Mouse (Mus musculus) CH12.LX (cell line): Measurements from ENCODE around the gene Rpl9-ps6. TPM values are rescaled to one million over a fixed set of nuclear protein-coding genes. Genes with fewer than 3 reads are reported as not detected.

Experiments used
- DNase-seq: peaks from one replicate; pipeline ENCODE4 v3.0.0-alpha.2; 2013; ENCODE audit errors: extremely low read depth
- H3K27ac ChIP-seq: 2 replicates; pipeline ENCODE4 v1.5.1; 2012; ENCODE audit warnings: low read depth, mild to moderate bottlenecking, control low read depth, moderate library complexity; ENCODE audit not compliant: insufficient read depth
- H3K27me3 ChIP-seq: replicated peaks from 2 replicates; pipeline ENCODE3; 2012; ENCODE audit warnings: inconsistent platforms
- H3K36me3 ChIP-seq, 2 experiments: replicated peaks in 1 of 2; 2 replicates each; pipeline versions ENCODE3 to v1.6.1; 2012; ENCODE audit warnings: inconsistent platforms in 1 of 2, low read length in 1 of 2, mild to moderate bottlenecking in 1 of 2, mixed read lengths in 1 of 2, moderate library complexity in 1 of 2; ENCODE audit not compliant: control insufficient read depth in 1 of 2, insufficient read depth in 1 of 2
- H3K4me1 ChIP-seq, 2 experiments: 2 replicates each; pipeline ENCODE4 v1.6.1; 2012; ENCODE audit warnings: inconsistent platforms in 1 of 2, moderate library complexity in 1 of 2; ENCODE audit not compliant: insufficient read depth in 2 of 2, control insufficient read depth in 1 of 2
- H3K4me2 ChIP-seq: 2 replicates; pipeline ENCODE4 v1.6.1; 2012; ENCODE audit warnings: low read depth, mild to moderate bottlenecking, control low read depth; ENCODE audit not compliant: poor library complexity, insufficient read depth, severe bottlenecking
- H3K4me3 ChIP-seq, 3 experiments: fragments of 150-350 bp in 1 of 3; sonication (generic) in 1 of 3; replicated peaks in 1 of 3; 2 replicates each; pipeline versions ENCODE3 to v1.5.1; 2011 to 2012; ENCODE audit warnings: low read depth in 2 of 3, low read length in 2 of 3, mild to moderate bottlenecking in 2 of 3, moderate library complexity in 2 of 3, control low read depth in 1 of 3, improper control_type of control experiment in 1 of 3, inconsistent platforms in 1 of 3, mixed read lengths in 1 of 3; ENCODE audit not compliant: poor library complexity in 1 of 3
- H3K79me2 ChIP-seq: replicated peaks from 2 replicates; pipeline ENCODE4 v1.6.1; 2012; ENCODE audit warnings: mild to moderate bottlenecking, moderate library complexity; ENCODE audit not compliant: control insufficient read depth, poor library complexity, insufficient read depth, severe bottlenecking; ENCODE audit errors: extremely low read depth
- H3K9ac ChIP-seq: 2 replicates; pipeline ENCODE4 v1.6.1; 2012; ENCODE audit warnings: low read depth, mild to moderate bottlenecking, control low read depth, moderate library complexity; ENCODE audit not compliant: insufficient read depth
- H3K9me3 ChIP-seq: replicated peaks from 2 replicates; pipeline ENCODE3; 2012; ENCODE audit warnings: low read length, inconsistent platforms, mixed read lengths
- CHD1 ChIP-seq: IDR thresholded peaks from 2 replicates; pipeline ENCODE4 v1.6.1; 2012; ENCODE audit warnings: low read depth, low read length, improper control_type of control experiment, inconsistent platforms
- CHD2 ChIP-seq: IDR thresholded peaks from 2 replicates; pipeline ENCODE4 v1.6.1; 2011; ENCODE audit warnings: low read length, improper control_type of control experiment
- EP300 ChIP-seq: IDR thresholded peaks from 2 replicates; pipeline ENCODE4 v1.6.1; 2011; ENCODE audit warnings: low read length, improper control_type of control experiment
- GABPA ChIP-seq: IDR thresholded peaks from 2 replicates; pipeline ENCODE4 v1.6.1; 2012; ENCODE audit warnings: low read depth, low read length, improper control_type of control experiment, inconsistent platforms; ENCODE audit not compliant: insufficient replicate concordance
- IRF4 ChIP-seq: IDR thresholded peaks from 2 replicates; pipeline ENCODE4 v1.6.1; 2014; ENCODE audit warnings: low read depth, mild to moderate bottlenecking, inconsistent platforms, low read length, improper control_type of control experiment
- JUND ChIP-seq: conservative IDR thresholded peaks from 2 replicates; pipeline ENCODE4 v1.6.1; 2011; ENCODE audit warnings: low read depth, low read length, improper control_type of control experiment
- MAFK ChIP-seq: IDR thresholded peaks from 2 replicates; pipeline ENCODE4 v1.6.1; 2011; ENCODE audit warnings: low read length, improper control_type of control experiment; ENCODE audit not compliant: insufficient replicate concordance
- MAZ ChIP-seq: IDR thresholded peaks from 2 replicates; pipeline ENCODE4 v1.6.1; 2012; ENCODE audit warnings: low read depth, mild to moderate bottlenecking, inconsistent platforms, low read length, improper control_type of control experiment, moderate library complexity
- MEF2A ChIP-seq: IDR thresholded peaks from 2 replicates; pipeline ENCODE4 v1.6.1; 2014; ENCODE audit warnings: low read depth, mild to moderate bottlenecking, inconsistent platforms, low read length, improper control_type of control experiment, borderline replicate concordance
- MXI1 ChIP-seq: IDR thresholded peaks from 2 replicates; pipeline ENCODE4 v1.6.1; 2011; ENCODE audit warnings: mild to moderate bottlenecking, low read depth, low read length, improper control_type of control experiment
- NELFE ChIP-seq: IDR thresholded peaks from 2 replicates; pipeline ENCODE4 v1.6.1; 2011; ENCODE audit warnings: low read depth, low read length, improper control_type of control experiment
- PAX5 ChIP-seq: IDR thresholded peaks from 2 replicates; pipeline ENCODE4 v1.6.1; 2012; ENCODE audit warnings: low read length, inconsistent platforms, mixed read lengths
- POLR2AphosphoS2 ChIP-seq: IDR thresholded peaks from 2 replicates; pipeline ENCODE4 v1.6.1; 2011; ENCODE audit warnings: low read depth, low read length, improper control_type of control experiment
- RCOR1 ChIP-seq: conservative IDR thresholded peaks from 2 replicates; pipeline ENCODE4 v1.6.1; 2012; ENCODE audit warnings: low read depth, mild to moderate bottlenecking, inconsistent platforms, low read length, improper control_type of control experiment
- SMC3 ChIP-seq: IDR thresholded peaks from 2 replicates; pipeline ENCODE4 v1.6.1; 2011; ENCODE audit warnings: low read depth, low read length, improper control_type of control experiment
- TCF12 ChIP-seq: IDR thresholded peaks from 2 replicates; pipeline ENCODE4 v1.6.1; 2014; ENCODE audit warnings: low read depth, mild to moderate bottlenecking, inconsistent platforms, low read length, improper control_type of control experiment
- UBTF ChIP-seq: IDR thresholded peaks from 2 replicates; pipeline ENCODE4 v1.6.1; 2012; ENCODE audit warnings: low read depth, mild to moderate bottlenecking, inconsistent platforms, low read length, improper control_type of control experiment, moderate library complexity
- USF1 ChIP-seq: IDR thresholded peaks from 2 replicates; pipeline ENCODE4 v1.6.1; 2014; ENCODE audit warnings: low read depth, mild to moderate bottlenecking, inconsistent platforms, low read length, improper control_type of control experiment
- USF2 ChIP-seq: conservative IDR thresholded peaks from 2 replicates; pipeline ENCODE4 v1.6.1; 2011; ENCODE audit warnings: low read depth, low read length, improper control_type of control experiment
- ZMIZ1 ChIP-seq: IDR thresholded peaks from 2 replicates; pipeline ENCODE4 v1.6.1; 2012; ENCODE audit warnings: low read depth, mild to moderate bottlenecking, inconsistent platforms, low read length, improper control_type of control experiment
- ZNF384 ChIP-seq: IDR thresholded peaks from 2 replicates; pipeline ENCODE4 v1.6.1; 2012; ENCODE audit warnings: low read depth, low read length, improper control_type of control experiment, inconsistent platforms
- dilution Hi-C: fragments of 300-500 bp; cut with MboI; formaldehyde crosslinking; loops from 2 replicates; pipeline ENCODE4 v1.14.3; 2020; ENCODE audit warnings: low sequenced_read_pairs; ENCODE audit not compliant: extremely low pct_unique_long_range_greater_than_20kb, extremely low pct_ligation_motif_present
- in situ Hi-C: fragments of 300-500 bp; cut with MboI; formaldehyde crosslinking; loops from 3 replicates; pipeline ENCODE4 v1.14.3; 2019; ENCODE audit warnings: low sequenced_read_pairs, low pct_ligation_motif_present, low pct_unique_long_range_greater_than_20kb, mixed read lengths
- polyA plus RNA-seq: library from polyadenylated mRNA; unstranded; fragments of >175 nt; gene quantifications from 2 replicates; pipeline ENCODE4 v1.2.1, GENCODE M21; 2012; ENCODE audit warnings: low read depth; ENCODE audit not compliant: insufficient read length
- total RNA-seq, 2 experiments: library from RNA; depleted of rRNA; stranded (reverse); fragments of 300-350 nt in 1 of 2; fragments of >200 nt in 1 of 2; gene quantifications; 2 replicates each; pipeline ENCODE4 v1.2.3; 2012 to 2014

The Rpl9-ps6 gene
- total and polyA plus RNA-seq, 3 experiments, result 145 to 843 (median 149) TPM

- dilution Hi-C loops (no loop called here), in situ Hi-C loops (no loop called here)
- H3K27ac ChIP-seq, result no peak overlapping the region
- no peak for DNase-seq
- no peaks in the 10 kb centered on the region for H3K9me3 ChIP-seq
- H3K4me1 ChIP-seq, result peaks cover 3 to 4% of the 10 kb centered on the region in 2 experiments; a peak in 2 of 4 replicates
- H3K9ac ChIP-seq, result no peak overlapping the region
- no peak overlapping the region for H3K4me2 ChIP-seq
- no peak overlapping the region for H3K4me3 ChIP-seq
- no peaks in the 10 kb centered on the region for H3K36me3 ChIP-seq
- no peaks in the 10 kb centered on the region for H3K79me2 ChIP-seq
- TF ChIP-seq USF2, result no peak
- no peak for TF ChIP-seq MAZ
- TF ChIP-seq ZMIZ1, result no peak
- TF ChIP-seq EP300, result no peak
- no peak for TF ChIP-seq IRF4
- TF ChIP-seq MAFK, result no peak
- TF ChIP-seq SMC3, result no peak
- TF ChIP-seq RCOR1, result no peak
- no peak for TF ChIP-seq UBTF
- TF ChIP-seq ZNF384, result no peak
- TF ChIP-seq CHD2, result no peak
- TF ChIP-seq PAX5, result no peak
- no peak for TF ChIP-seq USF1
- TF ChIP-seq TCF12, result no peak
- TF ChIP-seq GABPA, result no peak
- TF ChIP-seq JUND, result no peak
- no peak for TF ChIP-seq NELFE
- no peaks in the 10 kb centered on the region for H3K27me3 ChIP-seq
Observed at GRCm38 (mm10) chr19:32419069-32419468, 47.3 kb downstream of the Rpl9-ps6 start.

GRCm38 (mm10) chr19:32416692-32417317, 49.6 kb downstream of the Rpl9-ps6 start:
- Histone ChIP-seq H3K9ac (no peak overlapping the region), H3K4me1 (peaks cover 3 to 4% of the 10 kb centered on the region in 2 experiments; a peak in 2 of 4 replicates), H3K9me3 (no peaks in the 10 kb centered on the region), H3K27me3 (no peaks in the 10 kb centered on the region), H3K36me3 (no peaks in the 10 kb centered on the region), H3K4me3 (no peak overlapping the region), H3K4me2 (no peak overlapping the region), H3K79me2 (no peaks in the 10 kb centered on the region), H3K27ac (no peak overlapping the region)
- in situ Hi-C loops (no loop called here), dilution Hi-C loops (no loop called here)
- TF ChIP-seq EP300 (no peak), RCOR1 (no peak), CHD1 (no peak), POLR2AphosphoS2 (no peak), CHD2 (no peak), MEF2A (no peak), MXI1 (no peak)
- DNase-seq, result no peak

Other genes starting within 250 kb of the Rpl9-ps6 start
- 1.4 and 2.3 TPM in 2 replicates for gene Sgms1, start 76.9 kb downstream of the Rpl9-ps6 start, total RNA-seq (2012; rRNA removed)
- gene Sgms1, start 76.9 kb downstream of the Rpl9-ps6 start, total RNA-seq (2014; rRNA removed), result 1.7 and 1.8 TPM in 2 replicates
- 1.8 and 2.6 TPM in 2 replicates for gene Sgms1, start 76.9 kb downstream of the Rpl9-ps6 start, polyA plus RNA-seq
- gene Minpp1, start 19.2 kb upstream of the Rpl9-ps6 start, total RNA-seq (2012; rRNA removed), result 44.0 and 50.7 TPM in 2 replicates
- 73.1 and 73.2 TPM in 2 replicates for gene Minpp1, start 19.2 kb upstream of the Rpl9-ps6 start, total RNA-seq (2014; rRNA removed)
- gene Minpp1, start 19.2 kb upstream of the Rpl9-ps6 start, polyA plus RNA-seq, result 41.9 and 50.5 TPM in 2 replicates
- 0.21 and 0.42 TPM in 2 replicates for gene Papss2, start 129.2 kb upstream of the Rpl9-ps6 start, total RNA-seq (2012; rRNA removed)
- gene Papss2, start 129.2 kb upstream of the Rpl9-ps6 start, total RNA-seq (2014; rRNA removed), result 0.23 and 0.39 TPM in 2 replicates
- 0.36 and 0.44 TPM in 2 replicates for gene Papss2, start 129.2 kb upstream of the Rpl9-ps6 start, polyA plus RNA-seq